Mouse (Mus musculus) erythroblast, embryonic 14.5 days (primary cell): ENCODE results near the gene Zkscan16.

ENCODE experiments used
- GATA1 ChIP-seq: IDR thresholded peaks from 2 replicates; pipeline ENCODE4 v1.6.1; 2012; ENCODE audit warnings: low read length, inconsistent platforms, mixed read lengths
- TAL1 ChIP-seq: IDR thresholded peaks from 3 replicates; pipeline ENCODE4 v1.6.1; 2012; ENCODE audit warnings: low read length, inconsistent platforms, mixed read lengths

DNA sequence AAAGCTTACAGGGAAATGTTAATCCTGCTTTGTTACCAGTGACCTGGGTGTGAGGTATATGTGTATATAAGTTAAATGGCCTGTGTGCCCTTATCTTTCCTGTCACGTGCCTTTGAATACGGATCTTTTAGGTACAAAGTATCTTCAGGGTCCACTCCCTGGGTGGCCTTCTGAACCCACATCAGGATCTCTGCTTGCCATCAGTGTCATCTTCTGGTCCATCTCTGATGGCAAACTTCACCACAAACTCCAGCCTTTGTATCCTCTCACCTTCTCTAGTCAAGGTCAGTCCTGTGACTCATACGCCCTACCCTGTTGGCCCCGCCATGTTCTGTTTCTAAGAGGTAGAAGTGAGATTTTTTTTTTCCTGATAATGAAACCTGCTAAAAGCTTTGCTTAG, 51.3 kb downstream of the Zkscan16 start, which contains the start of gene Dnajc25:
- no peak for TF ChIP-seq TAL1
- no peak for TF ChIP-seq GATA1
